Mouse (Mus musculus): Measurements from ENCODE around the gene Fam107b. TPM values are rescaled to one million over a fixed set of nuclear protein-coding genes. Genes with fewer than 3 reads are reported as not detected.

Gene Fam107b
- polyA plus RNA-seq, 1 experiment: 25.9 TPM

- Histone ChIP-seq H3K4me3 (ENCODE audit: extremely low read depth, insufficient read depth, insufficient read length) (no peak overlapping the region), H3K27me3 (ENCODE audit: control insufficient read depth, insufficient read depth, low read length) (no peaks in the 10 kb centered on the region), H3K27ac (ENCODE audit: insufficient read depth, low read length) (no peak overlapping the region), H3K4me1 (ENCODE audit: control insufficient read depth, insufficient read depth, insufficient read length) (peaks cover 7% of the 10 kb centered on the region; the same call in 1 of the 2 replicates), H3K36me3 (ENCODE audit: control insufficient read depth, insufficient read depth, low read length) (no peaks in the 10 kb centered on the region)
- TF ChIP-seq POLR2A (IDR thresholded peaks at IDR 0.05; ENCODE audit: low read depth, low read length) (no peak), CTCF (IDR thresholded peaks at IDR 0.05; ENCODE audit: extremely low read depth, insufficient read depth, insufficient read length, insufficient replicate concordance) (no peak)
- DNase-seq (ENCODE audit: low read depth in 1 of 2, low spot score in 2 of 2): no peak
- WGBS: 98% methylated on average over 1 of the region's 1 CpGs
Measured at GRCm38 (mm10) chr2:3707236-3707635, 136.9 kb downstream of the Fam107b start.

GRCm38 (mm10) chr2:3708621-3709020 lies 138.3 kb downstream of the Fam107b start:
- Histone ChIP-seq H3K27ac (ENCODE audit: insufficient read depth, low read length) (no peak overlapping the region), H3K4me3 (ENCODE audit: extremely low read depth, insufficient read depth, insufficient read length) (no peak overlapping the region), H3K36me3 (ENCODE audit: control insufficient read depth, insufficient read depth, low read length) (no peaks in the 10 kb centered on the region), H3K4me1 (ENCODE audit: control insufficient read depth, insufficient read depth, insufficient read length) (peaks cover 6% of the 10 kb centered on the region; the same call in 1 of the 2 replicates), H3K27me3 (ENCODE audit: control insufficient read depth, insufficient read depth, low read length) (no peaks in the 10 kb centered on the region)
- TF ChIP-seq CTCF (IDR thresholded peaks at IDR 0.05; ENCODE audit: extremely low read depth, insufficient read depth, insufficient read length, insufficient replicate concordance) (no peak), POLR2A (IDR thresholded peaks at IDR 0.05; ENCODE audit: low read depth, low read length) (no peak)
- 94% methylated on average over 4 of the region's 4 CpGs for WGBS
- no peak for DNase-seq (ENCODE audit: low read depth in 1 of 2, low spot score in 2 of 2)

GRCm38 (mm10) chr2:3709882-3710281 lies 139.6 kb downstream of the Fam107b start:
- Histone ChIP-seq H3K27ac (ENCODE audit: insufficient read depth, low read length) (no peak overlapping the region), H3K4me1 (ENCODE audit: control insufficient read depth, insufficient read depth, insufficient read length) (peaks cover 2% of the 10 kb centered on the region; the same call in 1 of the 2 replicates), H3K36me3 (ENCODE audit: control insufficient read depth, insufficient read depth, low read length) (no peaks in the 10 kb centered on the region), H3K27me3 (ENCODE audit: control insufficient read depth, insufficient read depth, low read length) (no peaks in the 10 kb centered on the region), H3K4me3 (ENCODE audit: extremely low read depth, insufficient read depth, insufficient read length) (no peak overlapping the region)
- WGBS: 95% methylated on average over 2 of the region's 2 CpGs
- TF ChIP-seq CTCF (IDR thresholded peaks at IDR 0.05; ENCODE audit: extremely low read depth, insufficient read depth, insufficient read length, insufficient replicate concordance) (no peak), POLR2A (IDR thresholded peaks at IDR 0.05; ENCODE audit: low read depth, low read length) (no peak)
- DNase-seq (ENCODE audit: low read depth in 1 of 2, low spot score in 2 of 2): no peak

GRCm38 (mm10) chr2:3710521-3710920 lies 140.2 kb downstream of the Fam107b start:
- TF ChIP-seq CTCF (IDR thresholded peaks at IDR 0.05; ENCODE audit: extremely low read depth, insufficient read depth, insufficient read length, insufficient replicate concordance): no peak
- TF ChIP-seq POLR2A (IDR thresholded peaks at IDR 0.05; ENCODE audit: low read depth, low read length): no peak
- Histone ChIP-seq H3K27me3 (ENCODE audit: control insufficient read depth, insufficient read depth, low read length) (no peaks in the 10 kb centered on the region), H3K27ac (ENCODE audit: insufficient read depth, low read length) (no peak overlapping the region), H3K36me3 (ENCODE audit: control insufficient read depth, insufficient read depth, low read length) (no peaks in the 10 kb centered on the region), H3K4me1 (ENCODE audit: control insufficient read depth, insufficient read depth, insufficient read length) (peaks cover 2% of the 10 kb centered on the region; the same call in 1 of the 2 replicates), H3K4me3 (ENCODE audit: extremely low read depth, insufficient read depth, insufficient read length) (no peak overlapping the region)
- DNase-seq (ENCODE audit: low read depth in 1 of 2, low spot score in 2 of 2): no peak
- 55% methylated on average over 3 of the region's 3 CpGs for WGBS

GRCm38 (mm10) chr2:3712369-3713042 lies 142.2 kb downstream of the Fam107b start:
- TF ChIP-seq POLR2A (IDR thresholded peaks at IDR 0.05; ENCODE audit: low read depth, low read length) (no peak), CTCF (IDR thresholded peaks at IDR 0.05; ENCODE audit: extremely low read depth, insufficient read depth, insufficient read length, insufficient replicate concordance) (no peak)
- H3K4me3 ChIP-seq (ENCODE audit: extremely low read depth, insufficient read depth, insufficient read length): no peak overlapping the region
- DNase-seq (ENCODE audit: low read depth in 1 of 2, low spot score in 2 of 2): no peak
- H3K27me3 ChIP-seq (ENCODE audit: control insufficient read depth, insufficient read depth, low read length): no peaks in the 10 kb centered on the region
- 64% methylated on average over 3 of the region's 3 CpGs for WGBS
- H3K36me3 ChIP-seq (ENCODE audit: control insufficient read depth, insufficient read depth, low read length): no peaks in the 10 kb centered on the region
- no peak overlapping the region for H3K27ac ChIP-seq (ENCODE audit: insufficient read depth, low read length)
- H3K4me1 ChIP-seq (ENCODE audit: control insufficient read depth, insufficient read depth, insufficient read length): peaks cover 8% of the 10 kb centered on the region

- under 1% methylated on average over 41 of the region's 41 CpGs for WGBS
- Histone ChIP-seq H3K36me3 (ENCODE audit: control insufficient read depth, insufficient read depth, low read length) (no peaks in the 10 kb centered on the region), H3K27ac (ENCODE audit: insufficient read depth, low read length) (peak overlapping the region; percentile 92), H3K27me3 (ENCODE audit: control insufficient read depth, insufficient read depth, low read length) (no peaks in the 10 kb centered on the region), H3K4me3 (ENCODE audit: extremely low read depth, insufficient read depth, insufficient read length) (peak overlapping the region; percentile 75), H3K4me1 (ENCODE audit: control insufficient read depth, insufficient read depth, insufficient read length) (peaks cover 15% of the 10 kb centered on the region)
- TF ChIP-seq CTCF (IDR thresholded peaks at IDR 0.05; ENCODE audit: extremely low read depth, insufficient read depth, insufficient read length, insufficient replicate concordance) (no peak), POLR2A (IDR thresholded peaks at IDR 0.05; ENCODE audit: low read depth, low read length) (peak; percentile 95)
- DNase-seq (ENCODE audit: low read depth in 1 of 2, low spot score in 2 of 2): peak; percentile 85 to 97
Measured at GRCm38 (mm10) chr2:3713212-3713681, 143.0 kb downstream of the Fam107b start.
